Mouse (Mus musculus) mesoderm, embryonic 11.5 days (tissue): Measurements from ENCODE around the gene D430041D05Rik.
A peak's percentile ranks its signal among the peaks of the same experiment; 100 is the strongest.

ENCODE experiments used
- DNase-seq: peaks from one replicate; pipeline ENCODE4 v3.0.0-alpha.2; 2012; ENCODE audit warnings: low read depth, low spot score

The D430041D05Rik gene

DNA sequence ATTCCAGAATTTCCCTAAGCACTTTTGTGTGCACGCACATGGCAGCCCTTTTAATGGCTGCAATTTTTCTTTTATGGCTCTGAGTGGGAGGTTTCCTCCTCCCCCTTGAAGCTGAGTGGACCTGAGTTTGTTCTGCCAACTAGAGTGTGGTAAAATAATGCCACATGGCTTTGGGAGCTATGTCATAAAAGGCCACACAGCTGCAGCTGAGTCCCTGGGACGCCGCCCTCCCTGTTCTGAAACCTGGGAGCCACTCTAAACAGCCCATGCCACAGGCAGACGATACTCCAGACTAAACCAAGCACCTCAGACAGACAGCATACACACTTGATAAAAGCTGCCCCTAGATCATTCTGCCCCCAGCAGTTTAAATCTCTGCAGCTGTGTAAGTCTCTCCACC is 143.8 kb downstream of the D430041D05Rik start:
- no peak for DNase-seq

DNA sequence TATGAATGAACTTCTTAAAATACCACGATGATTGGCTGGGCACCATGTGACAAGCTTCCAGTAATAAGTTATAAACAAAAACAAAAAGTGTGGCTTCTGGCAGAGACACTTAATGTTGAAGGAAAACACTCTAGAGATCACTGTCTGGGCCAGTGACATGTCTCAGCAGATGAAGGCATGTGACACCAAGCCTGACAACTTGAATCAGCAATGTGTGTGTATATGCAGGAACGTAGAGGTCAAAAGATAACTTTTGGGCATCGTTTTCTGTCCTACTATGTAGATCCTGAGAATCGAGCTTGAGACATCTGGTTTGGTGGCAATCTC is 149.1 kb downstream of the D430041D05Rik start:
- no peak for DNase-seq

DNA sequence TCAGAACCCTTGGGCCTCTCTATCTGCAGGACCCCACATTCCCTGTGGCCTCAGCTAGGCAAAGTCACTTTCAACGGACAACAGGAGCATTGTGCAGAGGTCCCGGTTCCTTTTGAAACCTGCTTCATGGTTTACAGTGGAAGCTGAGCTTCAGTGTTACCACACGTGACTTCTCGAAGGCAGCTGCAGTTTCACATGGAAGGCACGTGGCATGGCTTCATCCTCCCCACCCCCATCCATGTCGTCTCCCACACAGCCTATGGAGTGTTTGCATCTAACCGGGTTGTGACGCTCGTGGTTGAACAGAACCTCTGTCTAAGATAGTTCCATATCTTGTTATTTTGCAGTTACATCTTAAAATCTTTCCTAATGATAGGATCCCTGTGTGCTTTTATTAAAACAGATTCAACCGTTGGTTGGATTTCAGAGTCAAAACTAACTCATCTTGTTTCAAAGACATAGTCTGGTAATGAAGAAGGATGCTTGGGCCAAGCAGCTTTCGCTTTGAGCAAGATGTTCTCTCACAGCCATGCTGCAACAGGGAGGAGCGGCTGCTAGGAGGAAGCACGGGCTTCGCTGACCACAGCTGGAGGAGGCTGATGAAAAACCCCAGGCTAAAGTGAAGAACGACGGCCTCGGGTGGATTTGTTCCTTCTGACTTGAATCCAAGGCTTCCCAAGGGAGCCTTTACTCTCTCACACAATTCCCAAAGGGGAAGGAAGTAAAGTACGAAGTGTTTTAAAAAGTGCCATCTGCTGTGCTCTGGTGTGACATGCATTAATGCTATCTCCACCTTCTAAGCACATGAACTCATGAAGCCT is 149.7 kb downstream of the D430041D05Rik start:
- DNase-seq: no peak

DNA sequence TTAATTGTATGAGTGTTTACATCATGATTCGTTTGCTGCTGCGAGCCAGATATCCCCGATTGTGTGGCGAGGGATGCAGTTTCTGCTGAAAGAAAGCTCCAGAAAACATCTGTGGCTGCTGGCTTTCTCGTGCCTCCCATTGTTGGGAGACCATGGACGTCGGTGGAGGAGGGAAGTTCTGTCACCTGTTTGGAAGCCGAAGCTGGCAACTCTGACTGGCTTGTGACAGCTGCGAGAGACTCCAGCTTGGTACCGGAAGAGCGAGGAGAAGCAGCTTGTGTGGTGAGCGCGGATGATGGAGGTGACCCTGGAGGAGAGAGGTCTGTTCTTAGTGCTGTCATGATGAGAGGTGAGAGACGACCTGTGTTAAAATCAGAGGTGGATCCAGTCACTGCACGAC is 154.2 kb downstream of the D430041D05Rik start:
- no peak for DNase-seq

DNA sequence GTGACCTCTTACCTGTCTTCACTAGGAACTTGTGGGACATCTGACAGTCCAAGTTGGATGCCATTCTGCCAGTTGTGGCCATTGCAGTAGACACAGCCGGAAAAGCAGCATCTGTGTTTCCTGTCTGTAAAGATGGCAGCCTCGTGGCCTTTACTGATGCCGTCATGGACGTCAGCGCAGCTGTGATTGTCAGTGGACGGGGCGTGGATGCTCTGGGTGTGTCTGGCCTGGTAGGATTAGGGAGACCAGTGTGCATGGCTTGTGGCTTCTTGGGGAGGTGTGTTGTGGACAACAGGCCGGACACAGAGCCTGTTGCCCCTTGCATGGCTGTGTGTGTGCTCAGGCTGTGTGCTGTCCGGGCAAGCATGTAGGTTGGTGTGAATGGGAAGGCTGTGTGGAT is 155.9 kb downstream of the D430041D05Rik start:
- no peak for DNase-seq

DNA sequence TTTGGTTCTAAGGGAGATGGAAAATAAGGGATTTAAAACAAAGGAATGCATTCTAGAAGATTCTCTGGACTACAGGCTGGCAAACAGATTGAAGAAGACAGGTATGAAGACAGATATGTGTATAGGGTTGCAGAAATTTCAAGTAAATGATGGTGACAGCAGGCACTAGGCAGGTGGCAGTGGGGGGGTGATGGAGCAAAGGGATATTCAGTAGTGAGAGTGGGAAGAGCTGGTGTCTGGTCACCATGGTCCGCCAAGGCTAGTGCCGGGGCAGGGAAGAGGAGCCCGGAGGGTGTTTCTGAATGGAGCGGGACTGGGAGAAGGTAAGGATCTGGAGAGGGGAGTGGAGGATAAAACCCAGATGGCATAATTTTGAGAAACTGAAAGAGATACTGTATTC is 157.5 kb downstream of the D430041D05Rik start:
- DNase-seq: no peak

DNA sequence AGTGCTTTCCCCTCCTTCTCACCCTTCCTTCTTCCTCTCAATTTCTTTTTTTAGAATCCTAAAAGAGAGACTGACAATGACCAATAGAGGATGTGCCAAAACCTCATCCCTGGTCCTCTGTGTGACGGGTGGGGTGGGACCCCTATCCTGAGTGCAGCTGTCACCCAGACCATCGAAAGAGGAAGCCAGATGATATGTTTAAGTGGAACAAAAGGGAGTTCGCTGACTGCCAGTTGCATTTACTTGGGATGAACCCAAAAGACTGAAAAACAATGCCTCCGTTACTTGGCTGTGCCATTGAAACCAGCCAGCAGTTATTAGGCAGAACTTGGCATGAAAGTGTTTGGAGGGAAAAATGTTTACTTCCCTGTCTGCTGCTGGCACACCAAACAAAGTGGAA is 159.2 kb downstream of the D430041D05Rik start:
- no peak for DNase-seq

DNA sequence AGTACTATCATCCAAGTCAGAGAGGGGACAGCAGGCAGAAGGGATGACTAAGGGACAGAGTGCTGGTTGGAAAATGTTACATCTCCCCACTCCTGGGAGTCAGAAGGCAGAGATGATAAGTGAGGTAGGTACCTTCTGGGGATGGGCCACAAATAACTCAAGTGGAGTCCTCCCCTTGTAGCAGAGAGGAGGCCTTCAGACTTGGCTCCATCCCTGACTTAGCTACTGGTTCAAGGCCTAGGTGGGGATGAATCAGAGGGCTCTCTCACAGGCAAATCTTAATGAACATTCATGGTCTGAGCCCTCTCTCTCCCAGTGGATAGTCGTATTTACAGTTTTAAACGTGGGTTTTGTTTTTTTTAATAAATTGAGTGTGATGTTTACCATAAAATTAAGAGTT is 161.0 kb downstream of the D430041D05Rik start:
- DNase-seq: no peak

DNA sequence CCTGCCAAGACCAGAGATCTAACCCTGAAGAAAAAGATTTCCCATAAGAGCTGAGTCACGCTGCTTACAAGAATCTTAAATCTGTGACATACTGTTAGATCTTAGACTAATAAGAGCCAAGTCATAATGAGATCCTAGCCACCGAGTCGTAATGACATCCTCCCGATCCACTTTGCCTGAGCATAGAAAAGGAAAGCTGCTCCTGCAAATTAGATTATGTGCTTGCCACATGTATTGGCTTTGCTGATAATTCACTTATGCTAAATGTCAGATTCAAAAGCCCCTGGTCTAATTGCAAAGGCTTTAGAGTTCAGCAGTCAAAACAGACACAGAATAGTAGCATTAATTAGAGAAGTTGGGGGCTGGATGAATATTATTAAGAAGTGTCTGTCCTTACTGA is 164.0 kb downstream of the D430041D05Rik start:
- no peak for DNase-seq

DNA sequence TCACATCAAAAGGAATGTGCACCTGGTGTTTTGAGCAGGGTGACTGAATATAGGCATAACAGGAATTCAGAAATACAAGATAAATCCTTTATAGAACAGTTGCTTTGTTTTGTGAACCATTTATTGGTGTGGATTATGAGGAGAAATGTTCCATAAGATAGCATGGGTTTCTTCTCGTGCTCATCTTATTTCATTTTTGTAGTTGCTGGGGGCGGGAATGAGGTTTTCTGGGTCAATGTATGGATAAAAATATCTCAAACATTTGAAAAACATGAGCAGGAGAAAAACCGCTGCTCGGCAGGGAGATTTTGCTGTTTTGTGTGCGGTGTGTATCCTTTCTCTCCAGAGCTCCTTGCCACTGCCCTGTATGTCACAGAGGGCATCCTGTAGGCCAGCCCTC is 168.8 kb downstream of the D430041D05Rik start:
- no peak for DNase-seq

DNA sequence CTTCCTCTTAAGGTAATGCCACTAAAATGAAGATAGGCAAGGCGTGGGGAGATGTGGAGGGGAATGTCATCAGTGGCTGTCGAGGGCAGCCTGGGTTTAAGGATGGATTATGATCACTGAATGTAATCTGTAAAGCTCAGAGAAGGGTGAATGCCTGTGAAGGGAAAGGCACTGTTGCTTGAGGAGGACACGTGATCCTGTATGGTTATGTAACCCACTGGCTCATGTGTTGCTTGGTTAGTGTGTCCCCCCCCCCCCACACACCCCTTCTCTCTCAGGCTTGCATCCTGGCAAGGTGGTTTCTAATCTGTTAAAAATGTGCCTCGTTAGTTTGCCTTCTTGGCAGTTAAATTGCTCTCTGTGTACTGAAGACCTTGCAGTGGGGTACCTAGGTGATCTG is 173.7 kb downstream of the D430041D05Rik start:
- no peak for DNase-seq

DNA sequence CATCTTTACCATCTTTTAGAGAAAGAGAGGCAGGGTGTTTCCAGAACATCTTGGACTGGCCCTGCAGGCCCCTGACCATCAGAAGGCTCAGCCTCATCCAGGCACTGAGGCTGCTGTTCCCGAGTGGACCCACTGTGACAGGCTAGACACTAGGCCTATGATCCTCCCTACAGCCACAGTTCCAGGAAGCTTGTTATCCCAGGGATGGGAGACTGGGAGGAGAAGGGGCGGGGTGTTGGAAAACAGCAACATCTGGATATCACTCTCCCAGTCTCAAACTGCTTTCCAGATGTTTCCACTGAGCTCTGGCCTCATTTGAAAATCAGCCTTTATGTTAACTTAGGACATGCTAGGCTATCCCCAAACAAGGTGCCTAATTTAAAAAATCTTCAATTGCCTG is 180.4 kb downstream of the D430041D05Rik start:
- no peak for DNase-seq

DNA sequence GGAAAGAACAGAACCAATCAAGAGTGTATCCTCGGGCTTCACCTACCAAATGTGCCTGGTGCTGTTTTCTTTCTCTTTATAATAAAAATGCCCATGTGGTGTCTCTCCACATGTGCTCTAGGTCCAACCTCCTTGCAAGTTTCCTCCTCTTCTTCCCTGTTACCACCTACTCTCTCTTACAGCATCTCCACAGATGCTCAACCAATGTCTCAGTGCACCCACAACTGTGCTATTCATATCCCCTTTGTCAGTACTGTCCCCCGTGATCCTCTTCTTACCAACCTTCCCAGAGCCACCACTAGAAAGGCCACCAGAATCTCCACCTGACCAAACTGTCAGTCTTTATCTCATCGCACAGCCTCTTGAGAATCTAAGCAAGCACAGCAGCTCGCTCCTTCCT is 184.8 kb downstream of the D430041D05Rik start:
- DNase-seq: no peak

DNA sequence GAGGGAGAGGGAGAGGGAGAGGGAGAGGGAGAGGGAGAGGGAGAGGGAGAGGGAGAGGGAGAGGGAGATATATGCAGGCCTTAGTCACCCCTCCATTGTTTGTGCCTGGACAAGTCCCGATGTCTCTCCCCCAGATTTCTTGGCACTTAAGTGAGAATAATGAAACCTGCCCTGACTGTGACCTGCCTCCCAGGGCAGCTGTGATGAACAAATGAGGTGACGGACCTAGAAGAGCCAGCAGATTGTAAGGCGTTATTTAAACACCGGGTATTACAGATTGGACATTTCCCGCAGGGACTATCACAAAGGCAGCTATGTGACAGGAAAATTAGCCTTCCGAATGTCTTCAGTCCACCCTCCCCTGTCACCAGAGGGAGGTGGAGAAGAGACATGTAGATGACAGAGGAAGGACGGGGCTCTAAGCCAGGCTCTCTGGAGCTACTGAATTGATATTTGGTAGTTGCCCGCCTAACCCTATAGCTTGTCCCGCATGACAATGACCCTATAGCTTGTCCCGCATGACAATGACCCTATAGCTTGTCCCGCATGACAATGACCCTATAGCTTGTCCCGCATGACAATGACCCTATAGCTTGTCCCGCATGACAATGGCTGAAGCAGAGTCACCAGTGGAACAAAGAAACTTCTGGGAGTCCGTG is 191.0 kb downstream of the D430041D05Rik start:
- DNase-seq: peak; percentile 45

DNA sequence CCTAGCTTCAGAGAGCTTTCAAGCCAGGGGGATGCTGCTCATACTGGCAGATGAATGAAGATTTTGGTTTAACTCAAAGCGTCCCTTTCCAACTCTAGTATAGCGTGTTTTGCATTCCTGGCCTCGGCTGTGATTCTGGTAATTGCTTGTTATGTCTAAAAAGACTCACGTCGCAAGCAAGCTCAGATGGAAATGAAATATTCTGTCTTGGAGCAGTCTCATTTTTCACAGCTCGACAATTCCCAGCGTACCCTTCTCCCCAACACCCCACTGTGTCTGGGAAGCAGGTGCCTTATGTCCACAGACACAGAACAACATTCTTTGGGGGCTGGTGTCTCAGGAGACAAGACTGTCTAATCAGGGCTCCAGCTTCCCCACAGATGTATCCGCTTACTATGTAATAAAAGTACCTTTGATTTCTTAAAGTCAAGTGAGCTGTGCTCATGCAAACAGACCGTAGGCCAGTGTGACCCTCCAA is 192.2 kb downstream of the D430041D05Rik start:
- DNase-seq: peak; percentile 18

DNA sequence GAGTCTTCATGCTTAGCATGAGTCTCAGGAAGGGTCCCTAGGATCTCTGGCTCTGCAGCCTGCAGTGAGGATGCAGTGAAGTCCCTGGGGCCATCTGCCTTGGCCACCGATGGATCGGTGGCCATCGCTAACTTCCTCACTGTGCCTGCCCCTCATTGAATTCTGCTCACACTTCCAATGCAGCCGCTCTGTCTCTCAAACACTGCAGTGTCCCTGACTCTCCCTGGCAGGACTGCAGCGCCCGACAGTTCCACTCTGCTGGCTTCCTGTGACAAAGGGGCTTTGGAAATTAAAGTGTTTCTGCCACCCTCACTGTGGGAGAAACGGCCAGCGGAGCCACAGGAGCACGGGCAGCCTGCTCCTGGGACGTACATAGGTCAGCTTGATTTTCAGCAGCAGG is 192.7 kb downstream of the D430041D05Rik start:
- no peak for DNase-seq

DNA sequence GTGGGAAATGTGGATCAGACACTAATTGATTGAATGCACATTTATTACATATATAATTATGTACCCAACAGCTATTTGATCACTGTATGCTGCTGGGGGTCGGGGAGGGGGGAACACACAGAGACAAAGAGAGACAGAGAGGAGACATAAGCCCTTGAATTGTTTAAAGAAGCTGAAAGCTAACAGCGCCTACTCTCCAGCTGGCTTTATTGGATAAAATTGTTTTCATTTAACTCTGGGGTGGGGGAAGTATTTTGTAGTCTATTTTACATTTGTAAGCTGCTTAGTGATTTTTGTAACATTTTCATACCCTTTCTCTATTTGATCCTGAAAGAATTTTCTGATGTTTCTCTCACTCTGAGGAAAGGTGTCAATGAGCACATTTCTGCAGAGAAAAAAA is 201.4 kb downstream of the D430041D05Rik start:
- DNase-seq: no peak

DNA sequence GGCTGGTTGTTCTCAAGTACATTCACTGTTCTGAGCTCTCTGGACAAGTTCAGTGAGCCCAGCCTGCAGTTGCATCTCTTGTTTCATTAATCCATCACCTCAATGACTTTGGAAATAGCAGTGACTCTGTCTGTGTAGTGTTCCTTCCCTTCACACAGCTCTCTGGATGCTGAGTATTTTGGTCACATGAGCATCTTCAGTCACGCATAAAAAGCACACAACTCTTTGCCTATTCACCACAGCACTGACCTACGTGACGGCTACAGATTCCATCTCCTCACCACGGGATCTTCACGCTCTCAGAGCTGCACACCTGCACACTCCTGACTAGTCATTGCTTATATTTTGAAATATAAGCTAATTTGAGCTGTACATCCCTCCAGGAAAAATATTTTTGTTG is 202.4 kb downstream of the D430041D05Rik start:
- no peak for DNase-seq

DNA sequence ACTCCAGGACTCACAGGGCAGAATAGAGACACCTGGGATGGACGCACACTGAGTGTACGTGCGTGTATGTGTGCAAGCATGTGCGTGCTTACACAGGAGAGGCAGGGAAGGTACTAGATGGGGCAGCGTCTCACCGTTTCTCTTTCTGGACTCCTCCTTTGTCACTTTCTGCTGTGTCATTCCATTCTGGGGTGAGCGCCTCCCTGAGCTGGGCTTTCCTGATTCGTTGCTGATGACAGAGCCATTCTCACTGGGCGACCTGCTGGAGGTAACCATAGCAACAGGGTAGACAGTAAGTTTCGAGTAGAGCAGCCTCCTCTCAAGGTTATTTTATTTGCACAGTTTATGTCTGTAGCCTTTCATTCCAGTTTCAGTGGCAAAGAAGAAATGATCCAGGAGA is 202.9 kb downstream of the D430041D05Rik start:
- peak; percentile 66 for DNase-seq

DNA sequence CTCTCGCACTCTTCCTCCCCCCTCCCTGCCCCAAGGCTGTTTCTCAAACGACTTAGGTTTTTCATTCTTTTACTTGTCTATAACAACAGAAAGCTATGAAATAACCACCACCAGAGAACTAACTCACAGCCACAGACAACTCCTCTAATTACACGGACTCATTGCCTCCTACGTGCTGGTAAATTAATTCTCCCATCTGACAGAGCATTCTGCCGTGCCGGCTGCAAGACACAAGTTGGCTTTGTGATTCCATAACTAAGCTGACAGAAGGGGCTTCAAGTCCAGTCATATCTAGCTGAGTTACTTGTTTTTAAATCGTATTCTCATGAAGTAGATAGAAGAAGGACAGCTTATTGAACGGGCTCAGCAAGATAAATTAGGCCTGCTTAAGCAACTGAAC is 205.2 kb downstream of the D430041D05Rik start:
- DNase-seq: no peak

DNA sequence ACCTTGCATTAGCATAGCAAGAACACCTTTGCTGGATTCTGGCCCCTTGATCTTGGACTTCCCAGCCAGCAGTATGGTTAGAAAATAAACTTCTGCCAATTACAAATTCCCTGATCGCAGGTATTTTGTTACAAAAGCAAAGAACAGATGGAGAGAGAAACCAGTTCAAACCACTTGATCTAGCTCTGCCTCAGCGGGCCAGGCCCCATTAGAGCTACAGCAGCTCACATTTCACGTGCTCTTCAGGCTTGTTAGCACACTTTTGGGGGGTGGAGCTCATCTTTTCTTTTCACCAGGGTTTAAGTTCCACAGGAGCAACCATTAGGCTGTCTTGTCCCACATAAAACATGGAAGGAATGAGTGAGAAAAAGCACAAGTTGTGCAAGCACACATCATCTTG is 210.6 kb downstream of the D430041D05Rik start:
- no peak for DNase-seq

DNA sequence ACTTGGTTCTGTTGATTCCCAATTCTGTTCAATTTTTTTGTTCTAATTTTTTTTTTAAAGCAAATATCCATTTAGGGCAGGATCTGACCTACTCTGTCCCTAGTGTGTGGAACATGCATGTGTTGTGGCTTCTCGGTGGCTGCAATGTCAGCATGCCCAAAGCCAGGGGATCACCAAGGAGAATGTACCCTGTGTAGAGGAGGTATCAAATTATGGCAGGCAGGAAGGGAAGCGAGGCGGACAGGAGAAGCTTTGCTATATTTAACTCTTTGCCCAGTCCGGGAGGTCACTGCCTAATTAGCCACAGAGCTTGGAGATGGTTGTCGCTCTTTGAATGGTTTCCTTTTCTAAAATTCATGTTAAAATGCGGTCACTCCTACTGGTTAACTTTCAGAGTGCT is 212.6 kb downstream of the D430041D05Rik start:
- DNase-seq: no peak

DNA sequence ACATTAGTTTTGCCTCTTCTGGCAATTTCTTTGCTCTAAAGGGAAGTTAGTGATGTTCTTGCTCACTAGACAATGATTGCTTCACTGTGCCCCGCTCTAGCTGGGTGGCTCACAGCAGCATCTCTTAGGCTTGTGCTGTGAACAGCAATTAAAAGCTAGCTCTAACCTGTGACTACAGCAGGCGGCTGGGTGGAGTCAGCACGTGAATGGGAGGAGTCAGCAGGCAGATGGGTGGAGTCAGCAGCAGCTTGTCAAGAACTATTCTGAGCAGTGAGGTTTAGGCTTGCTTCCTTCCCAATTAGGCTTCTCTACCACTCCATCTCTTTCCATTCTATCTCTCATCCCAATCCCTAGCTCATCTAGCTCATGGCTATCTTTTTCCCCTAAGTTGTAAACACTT is 213.5 kb downstream of the D430041D05Rik start:
- no peak for DNase-seq
